Mouse (Mus musculus): Measurements from ENCODE around the gene Stag1.

Gene Stag1

GRCm38 (mm10) chr9:100962903-100963427, 365.4 kb downstream of the Stag1 start:
- no peak for DNase-seq (ENCODE audit: low spot score in 2 of 2)

DNA sequence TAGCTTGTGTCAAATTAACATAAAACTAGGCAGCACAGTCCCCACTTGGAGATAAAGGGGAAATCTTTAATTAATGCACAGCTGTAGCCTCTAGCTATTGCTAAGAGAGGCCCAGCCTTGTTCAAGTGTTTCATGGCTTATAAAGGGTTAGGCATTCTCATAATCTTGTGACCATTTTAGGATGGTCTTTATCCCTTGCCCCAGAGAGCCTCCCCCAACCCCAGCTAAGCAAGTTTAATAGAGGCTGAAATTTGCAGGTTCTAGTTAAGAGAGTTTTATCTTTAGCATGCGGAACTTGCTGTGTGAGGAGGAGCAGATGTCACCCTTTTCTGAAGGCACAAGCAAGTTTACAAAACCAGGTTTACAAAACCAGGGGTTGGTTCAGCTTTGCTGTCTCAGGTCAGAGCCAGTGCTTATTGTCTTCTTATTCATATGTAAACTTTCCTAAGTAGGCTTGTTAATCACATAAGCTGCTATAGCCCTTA, 365.9 kb downstream of the Stag1 start:
- no peak for DNase-seq (ENCODE audit: low spot score in 2 of 2)

GRCm38 (mm10) chr9:100964106-100964505, 366.5 kb downstream of the Stag1 start:
- DNase-seq (ENCODE audit: low spot score in 2 of 2) = no peak

DNA sequence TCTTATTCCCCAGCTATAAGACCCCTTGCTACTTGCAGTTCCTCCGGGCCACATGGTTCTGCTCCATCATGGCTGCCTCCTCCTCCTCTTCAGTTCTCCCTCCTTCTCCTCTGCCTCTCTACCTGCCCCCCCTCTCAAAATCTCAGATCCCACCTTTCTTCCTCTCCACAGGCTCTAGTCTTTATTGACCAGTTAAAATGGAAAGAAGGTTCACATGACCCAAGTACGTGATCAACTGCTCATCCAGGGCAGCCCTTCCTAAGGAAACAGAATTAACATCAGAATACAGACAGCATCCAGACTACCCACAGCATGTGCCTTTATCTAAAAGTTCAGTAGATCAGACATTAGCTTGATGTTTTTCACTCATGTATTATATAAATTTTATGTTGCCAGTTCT, 371.9 kb downstream of the Stag1 start:
- DNase-seq (ENCODE audit: low spot score in 2 of 2) = no peak

GRCm38 (mm10) chr9:100978666-100979065, 381.1 kb downstream of the Stag1 start:
- DNase-seq (ENCODE audit: low spot score in 2 of 2) = no peak

DNA sequence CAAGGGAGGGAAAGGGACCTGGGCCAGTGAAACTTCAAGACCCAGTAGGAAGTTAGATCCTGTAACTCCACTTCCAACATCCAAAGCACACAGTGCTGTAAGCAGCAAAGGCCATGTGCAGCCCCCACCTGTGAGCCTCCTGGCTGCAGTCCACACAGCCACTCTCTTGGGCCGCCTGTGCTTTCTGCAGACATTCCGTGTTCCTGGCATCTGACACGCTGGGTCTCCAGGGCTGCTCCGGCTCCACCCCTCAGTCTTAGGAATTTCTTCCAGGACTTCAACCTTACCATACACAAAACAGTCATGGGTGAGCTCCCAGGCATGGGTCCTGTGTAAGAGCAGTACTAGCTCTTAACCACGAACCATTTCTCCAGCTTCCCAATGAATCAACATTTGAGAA, 381.7 kb downstream of the Stag1 start:
- DNase-seq (ENCODE audit: low spot score in 2 of 2) = no peak

- no peak for DNase-seq (ENCODE audit: low spot score in 2 of 2)
Observed at GRCm38 (mm10) chr9:100982786-100983185, 385.2 kb downstream of the Stag1 start.

GRCm38 (mm10) chr9:100984381-100985310, 387.0 kb downstream of the Stag1 start:
- DNase-seq (ENCODE audit: low spot score in 2 of 2) = no peak

DNA sequence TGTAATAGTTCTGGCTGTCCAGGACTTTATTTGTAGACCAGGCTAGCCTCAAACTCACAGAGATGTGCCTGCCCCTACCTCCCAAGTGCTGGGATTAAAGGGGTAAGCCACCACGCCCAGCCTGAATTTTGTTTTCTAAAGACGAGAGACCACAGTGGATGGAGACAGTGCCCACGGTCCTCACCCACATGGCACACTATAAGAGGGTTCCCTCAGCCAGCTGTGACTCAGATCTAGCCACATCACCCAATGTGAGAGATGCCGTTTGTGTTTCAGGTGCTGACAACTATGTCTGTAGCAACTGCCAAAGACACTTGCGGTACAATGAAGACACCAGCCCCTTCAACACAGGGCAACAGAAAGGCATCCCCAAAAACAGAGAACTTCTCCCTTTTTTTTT, 389.4 kb downstream of the Stag1 start:
- no peak for DNase-seq (ENCODE audit: low spot score in 2 of 2)

- no peak for DNase-seq (ENCODE audit: low spot score in 2 of 2)
Observed at GRCm38 (mm10) chr9:100987850-100988249, 390.3 kb downstream of the Stag1 start.

- DNase-seq (ENCODE audit: low spot score in 2 of 2) = no peak
Observed at GRCm38 (mm10) chr9:100990609-100991008, 393.0 kb downstream of the Stag1 start.

- DNase-seq (ENCODE audit: low spot score in 2 of 2) = no peak
Observed at GRCm38 (mm10) chr9:100991321-100991720, 393.7 kb downstream of the Stag1 start.

DNA sequence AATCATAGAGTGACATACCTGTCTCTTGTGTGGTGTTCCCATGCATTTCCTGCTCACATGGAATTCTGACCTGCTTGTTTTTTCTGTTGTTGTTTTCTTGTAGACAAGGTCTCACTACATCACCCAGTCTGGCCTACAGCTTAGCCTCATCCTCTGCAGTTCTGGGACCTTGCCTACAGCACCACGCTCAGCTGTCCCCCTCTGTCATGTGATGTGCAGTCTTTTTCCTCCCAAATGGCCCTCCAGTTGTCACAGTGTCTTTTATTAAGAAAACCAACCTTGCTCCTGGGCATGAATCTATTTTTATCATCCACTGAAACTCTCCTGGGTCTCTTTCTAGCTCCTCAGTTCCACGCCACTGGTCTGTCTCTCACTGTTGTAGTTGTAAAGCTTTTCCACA, 394.6 kb downstream of the Stag1 start:
- no peak for DNase-seq (ENCODE audit: low spot score in 2 of 2)

DNA sequence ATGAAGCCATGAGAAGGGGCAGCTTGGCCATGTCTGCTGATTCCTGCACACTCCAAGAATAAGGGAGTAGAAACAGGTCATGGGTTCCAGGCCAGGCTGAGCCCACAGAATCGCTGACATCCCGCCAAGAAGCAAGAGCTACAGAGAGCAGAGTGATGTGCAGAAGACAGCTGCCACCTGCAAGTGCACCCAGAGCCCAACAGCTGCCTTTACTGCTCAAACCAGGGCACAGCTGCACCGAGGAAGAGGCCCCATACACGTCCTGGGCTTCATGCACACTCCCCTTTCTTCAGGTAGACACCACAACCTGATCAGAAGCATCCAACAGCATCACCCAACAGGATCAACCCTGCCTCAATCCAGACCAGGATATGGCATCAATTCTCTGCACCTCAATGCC, 396.3 kb downstream of the Stag1 start:
- DNase-seq (ENCODE audit: low spot score in 2 of 2) = no peak

GRCm38 (mm10) chr9:100997138-100997537, 399.5 kb downstream of the Stag1 start:
- no peak for DNase-seq (ENCODE audit: low spot score in 2 of 2)

DNA sequence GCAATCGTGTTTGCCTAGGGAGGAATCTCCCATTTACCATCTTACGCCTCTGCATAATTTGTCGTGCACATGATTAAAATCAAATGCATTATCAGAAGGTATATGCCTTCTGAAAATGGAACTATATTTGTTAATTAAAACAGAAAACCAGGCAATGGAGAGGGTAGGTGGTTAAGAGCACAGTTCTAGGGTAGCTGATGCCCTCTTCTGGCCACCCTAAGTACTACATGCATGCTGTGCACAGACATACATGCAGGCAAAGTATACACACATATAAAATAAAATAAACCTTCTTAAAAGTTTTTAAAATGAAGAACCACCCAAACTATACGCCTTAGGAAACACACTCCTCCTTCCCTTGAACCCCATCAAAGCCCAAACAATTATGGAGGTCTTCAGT, 404.5 kb downstream of the Stag1 start:
- no peak for DNase-seq (ENCODE audit: low spot score in 2 of 2)

DNA sequence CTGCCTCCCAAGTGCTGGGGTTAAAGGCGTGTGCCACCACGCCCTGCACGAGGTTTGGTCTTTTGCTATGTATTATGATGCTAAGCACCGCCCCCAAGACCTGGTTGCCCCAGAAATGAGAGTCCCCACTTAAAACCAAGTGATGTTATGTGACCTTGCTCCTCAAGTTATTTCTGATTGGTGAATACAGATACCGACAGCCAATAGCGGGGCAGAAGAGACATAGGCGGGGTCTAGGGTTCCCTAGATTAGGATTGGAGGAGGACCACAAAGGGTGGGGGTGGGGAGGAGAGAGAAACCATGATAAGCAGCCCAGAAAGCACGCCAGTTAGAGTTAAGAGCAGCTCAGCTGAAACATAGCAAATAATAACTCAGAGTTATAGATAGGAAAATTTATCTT, 405.2 kb downstream of the Stag1 start:
- no peak for DNase-seq (ENCODE audit: low spot score in 2 of 2)

GRCm38 (mm10) chr9:101003302-101003701, 405.7 kb downstream of the Stag1 start:
- no peak for DNase-seq (ENCODE audit: low spot score in 2 of 2)

- DNase-seq (ENCODE audit: low spot score in 2 of 2) = no peak
Observed at GRCm38 (mm10) chr9:101005866-101006265, 408.3 kb downstream of the Stag1 start.
